Mouse (Mus musculus): ENCODE results near the gene Olfr718-ps1. TPM values are rescaled to one million over a fixed set of nuclear protein-coding genes. Genes with fewer than 3 reads are reported as not detected.
"Not testable (repeated sequence)": the region's sequence is repeated elsewhere in the genome, so short reads cannot be mapped to it uniquely, and the experiment has no call there.

Gene Olfr718-ps1
- total and polyA plus RNA-seq, 2 experiments from 2014 or later: not detected

DNA sequence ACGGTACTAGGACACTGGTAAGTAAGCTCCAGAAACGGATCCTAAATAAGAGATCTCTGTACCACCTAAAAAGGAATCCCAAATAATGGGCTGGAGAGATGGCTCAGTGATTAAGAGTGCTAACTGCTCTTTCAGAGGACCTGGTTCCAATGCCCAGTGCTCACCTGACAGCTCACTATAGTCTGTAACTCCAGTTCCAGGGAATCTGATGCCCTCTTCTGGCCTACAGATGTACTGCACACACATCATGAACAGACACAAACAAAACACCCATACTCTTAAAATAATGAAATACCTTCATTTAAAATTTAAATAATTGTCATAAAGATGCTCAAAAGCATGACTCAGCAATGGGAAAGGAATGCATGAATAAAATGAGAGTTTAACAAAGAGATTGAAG is 2.2 kb upstream of the Olfr718-ps1 start:
- Histone ChIP-seq H3K27ac (ENCODE audit: low read depth, low read length) (no peak overlapping the region), H3K9ac (no peak overlapping the region), H3K36me3 (ENCODE audit: insufficient read depth) (no peaks in the 10 kb centered on the region), H3K4me2 (ENCODE audit: low read depth) (no peak overlapping the region), H3K9me3 (ENCODE audit: low read length) (no peaks in the 10 kb centered on the region), H3K4me1 (ENCODE audit: insufficient read depth) (no peaks in the 10 kb centered on the region), H3K27me3 (ENCODE audit: insufficient read depth, low read length) (no peaks in the 10 kb centered on the region), H3K4me3 (ENCODE audit: low read depth, low read length) (no peak overlapping the region)
- TF ChIP-seq CTCF (IDR thresholded peaks at IDR 0.05; ENCODE audit: low read depth): peak; percentile 6; the same call in 1 of the 2 replicates
- no peak for ATAC-seq
- no peak for DNase-seq
- WGBS: 94% methylated on average over 2 of the region's 2 CpGs

DNA sequence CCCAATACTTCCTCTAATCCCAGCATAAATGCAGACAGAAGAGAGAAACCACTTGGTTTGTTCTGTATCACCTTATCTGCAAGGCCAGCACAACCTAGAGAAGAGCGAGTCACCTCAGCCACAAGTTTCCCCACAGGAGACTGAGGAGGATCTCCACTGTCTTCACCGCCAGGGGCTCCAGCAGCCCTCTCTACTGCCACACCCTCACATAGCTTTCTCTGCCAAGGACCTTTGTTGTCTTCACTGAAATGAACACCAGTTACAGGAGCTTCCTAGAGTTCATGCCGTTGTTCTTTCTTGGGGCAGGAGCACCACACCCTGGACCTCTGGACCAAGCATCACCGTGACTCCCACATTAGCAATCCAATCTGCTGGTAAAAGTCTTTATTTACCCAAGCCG is 1.3 kb upstream of the Olfr718-ps1 start:
- TF ChIP-seq CTCF (IDR thresholded peaks at IDR 0.05; ENCODE audit: low read depth): no peak
- no peaks in the 10 kb centered on the region for H3K27me3 ChIP-seq (ENCODE audit: insufficient read depth, low read length)
- H3K27ac ChIP-seq (ENCODE audit: low read depth, low read length): no peak overlapping the region
- no peaks in the 10 kb centered on the region for H3K36me3 ChIP-seq (ENCODE audit: insufficient read depth)
- no peaks in the 10 kb centered on the region for H3K9me3 ChIP-seq (ENCODE audit: low read length)
- WGBS: 89% methylated on average over 5 of the region's 5 CpGs
- no peak for DNase-seq
- H3K4me1 ChIP-seq (ENCODE audit: insufficient read depth): no peaks in the 10 kb centered on the region
- no peak for ATAC-seq
- no peak overlapping the region for H3K4me3 ChIP-seq (ENCODE audit: low read depth, low read length)
- H3K4me2 ChIP-seq (ENCODE audit: low read depth): no peak overlapping the region
- H3K9ac ChIP-seq: no peak overlapping the region

GRCm38 (mm10) chr5:143137580-143137979 is 9.8 kb downstream of the Olfr718-ps1 start:
- Histone ChIP-seq H3K27ac (ENCODE audit: low read depth, low read length) (no peak overlapping the region), H3K36me3 (ENCODE audit: insufficient read depth) (no peaks in the 10 kb centered on the region), H3K9me3 (ENCODE audit: low read length) (no peaks in the 10 kb centered on the region), H3K4me1 (ENCODE audit: insufficient read depth) (no peaks in the 10 kb centered on the region), H3K27me3 (ENCODE audit: insufficient read depth, low read length) (no peaks in the 10 kb centered on the region), H3K4me2 (ENCODE audit: low read depth) (no peak overlapping the region), H3K9ac (no peak overlapping the region), H3K4me3 (ENCODE audit: low read depth, low read length) (no peak overlapping the region)
- 85% methylated on average over 13 of the region's 13 CpGs for whole genome bisulfite sequencing
- no peak for ATAC-seq
- no peak for DNase-seq
- TF ChIP-seq CTCF (IDR thresholded peaks at IDR 0.05; ENCODE audit: low read depth): no peak

- no peak for DNase-seq
- no peak for TF ChIP-seq CTCF (IDR thresholded peaks at IDR 0.05; ENCODE audit: low read depth)
- ATAC-seq: no peak
Measured at GRCm38 (mm10) chr5:143135042-143135441, 12.3 kb downstream of the Olfr718-ps1 start.

GRCm38 (mm10) chr5:143134216-143135010 is 13.0 kb downstream of the Olfr718-ps1 start:
- ATAC-seq; H3K27me3 ChIP-seq (ENCODE audit: insufficient read depth, low read length); H3K4me1 ChIP-seq (ENCODE audit: insufficient read depth); H3K27ac ChIP-seq (ENCODE audit: low read depth, low read length); H3K4me3 ChIP-seq (ENCODE audit: low read depth, low read length); H3K4me2 ChIP-seq (ENCODE audit: low read depth); H3K9ac ChIP-seq; H3K9me3 ChIP-seq (ENCODE audit: low read length); H3K36me3 ChIP-seq (ENCODE audit: insufficient read depth); DNase-seq: not testable (repeated sequence)
- WGBS: 84% methylated on average over 3 of the region's 6 CpGs

More at GRCm38 (mm10) chr5:143135042-143135441, 12.3 kb downstream of the Olfr718-ps1 start:
- H3K27me3 ChIP-seq (ENCODE audit: insufficient read depth, low read length): no peaks in the 10 kb centered on the region
- no peak overlapping the region for H3K4me2 ChIP-seq (ENCODE audit: low read depth)
- H3K9me3 ChIP-seq (ENCODE audit: low read length): no peaks in the 10 kb centered on the region
- H3K4me3 ChIP-seq (ENCODE audit: low read depth, low read length): no peak overlapping the region
- 94% methylated on average over 7 of the region's 7 CpGs for WGBS
- no peak overlapping the region for H3K9ac ChIP-seq
- no peaks in the 10 kb centered on the region for H3K4me1 ChIP-seq (ENCODE audit: insufficient read depth)
- no peak overlapping the region for H3K27ac ChIP-seq (ENCODE audit: low read depth, low read length)
- H3K36me3 ChIP-seq (ENCODE audit: insufficient read depth): no peaks in the 10 kb centered on the region

DNA sequence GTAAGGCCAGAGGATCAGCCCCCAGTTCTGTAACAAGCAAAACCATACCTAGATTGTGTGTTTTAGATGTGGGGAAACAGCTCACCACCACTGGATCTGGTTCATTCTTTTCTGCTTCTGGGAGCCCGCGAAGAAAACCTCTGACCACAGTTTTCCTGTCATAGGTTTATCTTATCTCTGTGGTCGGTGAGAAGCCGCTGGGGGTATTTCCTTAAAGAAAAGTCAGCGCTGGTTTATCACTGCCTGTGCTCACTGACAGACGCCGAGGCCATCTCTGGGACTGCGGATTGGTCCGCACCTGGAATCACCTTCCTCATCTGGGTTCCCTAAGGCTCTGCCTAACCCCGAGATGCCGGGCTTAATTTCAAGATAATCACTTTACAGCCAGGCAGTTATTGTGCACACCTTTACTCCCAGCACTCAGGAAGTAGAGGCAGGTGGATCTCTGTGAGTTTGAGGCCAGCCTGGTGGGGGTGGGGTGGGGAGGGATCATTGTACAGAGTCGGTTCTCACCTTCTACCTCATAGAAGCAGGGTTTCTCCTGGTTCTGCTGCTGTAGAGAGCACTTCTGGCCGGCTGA is 14.4 kb downstream of the Olfr718-ps1 start:
- Histone ChIP-seq H3K4me1 (ENCODE audit: insufficient read depth) (no peaks in the 10 kb centered on the region), H3K4me2 (ENCODE audit: low read depth) (no peak overlapping the region), H3K4me3 (ENCODE audit: low read depth, low read length) (no peak overlapping the region), H3K27me3 (ENCODE audit: insufficient read depth, low read length) (no peaks in the 10 kb centered on the region), H3K36me3 (ENCODE audit: insufficient read depth) (no peaks in the 10 kb centered on the region), H3K9ac (no peak overlapping the region), H3K27ac (ENCODE audit: low read depth, low read length) (no peak overlapping the region), H3K9me3 (ENCODE audit: low read length) (0 out of 2 replicates have a peak, but pooled peaks cover 3% of the 10 kb centered on the region)
- 86% methylated on average over 13 of the region's 13 CpGs for WGBS
- no peak for TF ChIP-seq CTCF (IDR thresholded peaks at IDR 0.05; ENCODE audit: low read depth)
- DNase-seq (no peak), ATAC-seq (no peak)

- TF ChIP-seq CTCF (IDR thresholded peaks at IDR 0.05; ENCODE audit: low read depth): peak; percentile 30; the same call in 1 of the 2 replicates
- 92% methylated on average over 7 of the region's 7 CpGs for WGBS
- DNase-seq (no peak), ATAC-seq (no peak)
- peaks cover 2% of the 10 kb centered on the region; the same call in 1 of the 2 replicates for H3K4me1 ChIP-seq (ENCODE audit: insufficient read depth)
- H3K9me3 ChIP-seq (ENCODE audit: low read length): 0 out of 2 replicates have a peak, but pooled peaks cover 3% of the 10 kb centered on the region
- H3K4me3 ChIP-seq (ENCODE audit: low read depth, low read length): no peak overlapping the region
- H3K27me3 ChIP-seq (ENCODE audit: insufficient read depth, low read length): no peaks in the 10 kb centered on the region
- H3K9ac ChIP-seq: no peak overlapping the region
- no peak overlapping the region for H3K4me2 ChIP-seq (ENCODE audit: low read depth)
- H3K27ac ChIP-seq (ENCODE audit: low read depth, low read length): no peak overlapping the region
- no peaks in the 10 kb centered on the region for H3K36me3 ChIP-seq (ENCODE audit: insufficient read depth)
Measured at GRCm38 (mm10) chr5:143130342-143130741, 17.0 kb downstream of the Olfr718-ps1 start.
